Mouse (Mus musculus) limb, embryonic 11.5 days (tissue): ENCODE results near the gene Atp9a. TPM values are rescaled to one million over a fixed set of nuclear protein-coding genes. Genes with fewer than 3 reads are reported as not detected.
A peak's percentile ranks its signal among the peaks of the same experiment; 100 is the strongest.

Experiments
- ATAC-seq: fragments of 200-750 bp; cut with Nextera tagmentation; 2 replicates; pipeline ENCODE4 v1.8.0; 2017; ENCODE audit warnings: low read depth; ENCODE audit not compliant: insufficient number of reproducible peaks, low FRiP score, low TSS enrichment
- DNase-seq: peaks from one replicate; pipeline ENCODE4 v3.0.0-alpha.2; 2015; ENCODE audit warnings: low spot score
- H3K27ac ChIP-seq: fragments of 300-500 bp; sonication (generic); replicated peaks from 2 replicates; pipeline ENCODE4 v1.5.1; 2014; ENCODE audit warnings: low read depth, mild to moderate bottlenecking, low read length
- H3K27me3 ChIP-seq: fragments of 300-500 bp; sonication (generic); 2 replicates; pipeline ENCODE4 v1.6.1; 2014; ENCODE audit warnings: mild to moderate bottlenecking, low read length, mixed read lengths; ENCODE audit not compliant: control insufficient read depth, insufficient read depth
- H3K36me3 ChIP-seq: fragments of 300-500 bp; sonication (generic); 2 replicates; pipeline ENCODE4 v1.6.1; 2014; ENCODE audit warnings: mild to moderate bottlenecking, low read length, moderate library complexity, mixed read lengths; ENCODE audit not compliant: control insufficient read depth, insufficient read depth
- H3K4me1 ChIP-seq: fragments of 300-500 bp; sonication (generic); 2 replicates; pipeline ENCODE4 v1.6.1; 2014; ENCODE audit warnings: low read length, mixed read lengths; ENCODE audit not compliant: control insufficient read depth, insufficient read depth
- H3K4me2 ChIP-seq: fragments of 300-500 bp; sonication (generic); 2 replicates; pipeline ENCODE4 v1.6.1; 2014; ENCODE audit warnings: low read depth, mild to moderate bottlenecking, moderate library complexity; ENCODE audit not compliant: severe bottlenecking
- H3K4me3 ChIP-seq: fragments of 300-500 bp; sonication (generic); 2 replicates; pipeline ENCODE4 v1.5.1; 2014; ENCODE audit warnings: low read depth, low read length
- H3K9ac ChIP-seq: fragments of 300-500 bp; sonication (generic); 2 replicates; pipeline ENCODE4 v1.6.1; 2014; ENCODE audit warnings: mild to moderate bottlenecking, low read length
- H3K9me3 ChIP-seq: fragments of 300-500 bp; sonication (generic); 2 replicates; pipeline ENCODE4 v1.6.1; 2016; ENCODE audit warnings: low read length; ENCODE audit not compliant: control insufficient read depth
- WGBS: fragments of 180-500 bp; shearing (Covaris S2); extraction: QIAGEN DNeasy Blood & Tissue Kit; methylation state at CpG from one replicate; pipeline ENCODE4 v1.1.7; 2014; 5-methylcytosine and 5-hydroxymethylcytosine counted together
- polyA plus RNA-seq: library from polyadenylated mRNA; unstranded; fragments of >200 nt; fragmentation: Nextera tagmentation; extraction: Ambion mirVana; gene quantifications from 2 replicates; pipeline ENCODE4 v1.2.1, GENCODE M21; 2014

The Atp9a gene
- polyA plus RNA-seq, 1 experiment from 2014 or later: 7.0 TPM

DNA sequence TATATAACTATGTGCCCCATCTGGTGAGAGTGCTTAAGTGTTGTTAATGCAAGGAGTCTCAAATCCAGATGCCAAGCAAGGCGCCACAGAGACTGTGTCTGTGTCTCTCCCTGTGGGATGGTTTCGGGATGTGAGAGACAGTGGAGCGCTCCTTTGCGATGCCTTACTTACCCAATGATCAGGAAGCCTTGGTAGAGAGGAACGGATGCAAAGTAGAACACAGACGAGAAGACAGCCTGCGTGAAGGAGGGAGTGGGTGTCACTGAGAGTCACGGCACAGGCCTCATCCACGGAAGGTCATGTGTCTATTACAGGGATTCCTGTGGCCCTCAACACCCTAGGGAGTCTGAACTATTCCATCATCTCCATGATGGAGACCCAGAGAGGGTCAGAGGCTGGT is 101.7 kb downstream of the Atp9a start:
- no peak overlapping the region for H3K4me2 ChIP-seq
- peaks cover 29% of the 10 kb centered on the region for H3K4me1 ChIP-seq
- no peak overlapping the region for H3K9ac ChIP-seq
- H3K9me3 ChIP-seq: no peaks in the 10 kb centered on the region
- 93% methylated on average over 9 of the region's 9 CpGs for WGBS
- DNase-seq (no peak), ATAC-seq (no peak)
- H3K27ac ChIP-seq: no peak overlapping the region
- H3K36me3 ChIP-seq: no peaks in the 10 kb centered on the region
- no peaks in the 10 kb centered on the region; the same call in 1 of the 2 replicates for H3K27me3 ChIP-seq
- no peak overlapping the region for H3K4me3 ChIP-seq

DNA sequence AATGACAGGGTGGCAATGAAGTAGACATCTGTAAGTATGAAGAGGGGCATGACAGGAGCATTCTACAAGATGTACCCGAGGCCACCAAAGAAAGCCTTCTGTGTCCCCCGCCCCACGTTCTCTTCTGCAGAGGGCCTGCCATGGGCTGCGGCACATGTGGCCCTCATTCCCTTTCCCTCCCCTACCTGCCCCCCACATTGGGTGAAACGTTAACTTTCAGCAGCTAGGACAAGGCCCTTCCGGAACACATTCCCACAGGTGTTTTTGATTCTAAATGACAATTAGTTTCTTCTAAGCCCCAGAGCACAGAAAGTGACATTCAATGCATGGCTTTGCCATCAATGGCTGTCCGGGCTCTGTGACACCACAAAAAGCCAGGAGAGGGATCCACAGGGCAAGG is 107.3 kb downstream of the Atp9a start:
- DNase-seq (peak; percentile 52), ATAC-seq (no peak)
- H3K4me3 ChIP-seq: no peak overlapping the region
- H3K4me1 ChIP-seq: peaks cover 46% of the 10 kb centered on the region
- H3K9me3 ChIP-seq: no peaks in the 10 kb centered on the region
- no peaks in the 10 kb centered on the region; the same call in 1 of the 2 replicates for H3K27me3 ChIP-seq
- no peak overlapping the region for H3K4me2 ChIP-seq
- H3K9ac ChIP-seq: 0 out of 2 replicates have a peak overlapping the region, but pooled peaks have one; percentile 17
- 22% methylated on average over 7 of the region's 7 CpGs for WGBS
- H3K36me3 ChIP-seq: no peaks in the 10 kb centered on the region
- H3K27ac ChIP-seq: no peak overlapping the region

DNA sequence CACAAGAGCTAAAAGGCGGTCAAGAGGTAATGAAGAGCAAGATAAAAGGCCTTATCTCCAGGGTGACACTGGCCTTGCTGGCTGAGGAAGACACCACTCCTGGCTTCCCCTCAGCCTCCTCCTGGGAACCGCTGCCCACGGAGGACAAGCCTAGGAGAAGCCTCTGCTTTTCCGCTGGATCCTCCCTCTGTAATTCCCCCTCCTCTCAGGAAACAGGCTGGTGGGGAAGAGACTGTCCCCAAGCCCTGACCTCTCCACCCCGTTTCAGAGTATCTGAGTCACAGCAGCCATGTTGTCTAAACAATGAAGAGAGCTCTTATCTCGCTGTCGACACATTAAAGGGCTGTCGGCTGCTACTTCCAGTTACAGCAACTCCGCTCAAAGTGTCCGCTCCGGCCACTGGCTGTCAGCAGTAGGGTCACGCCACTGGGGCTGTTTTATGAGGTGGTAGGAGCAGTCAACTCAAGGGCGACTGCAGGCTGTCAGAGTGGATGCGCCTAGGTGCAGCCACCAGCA is 108.8 kb downstream of the Atp9a start:
- peak; percentile 59 for DNase-seq
- no peaks in the 10 kb centered on the region; the same call in 1 of the 2 replicates for H3K27me3 ChIP-seq

DNA sequence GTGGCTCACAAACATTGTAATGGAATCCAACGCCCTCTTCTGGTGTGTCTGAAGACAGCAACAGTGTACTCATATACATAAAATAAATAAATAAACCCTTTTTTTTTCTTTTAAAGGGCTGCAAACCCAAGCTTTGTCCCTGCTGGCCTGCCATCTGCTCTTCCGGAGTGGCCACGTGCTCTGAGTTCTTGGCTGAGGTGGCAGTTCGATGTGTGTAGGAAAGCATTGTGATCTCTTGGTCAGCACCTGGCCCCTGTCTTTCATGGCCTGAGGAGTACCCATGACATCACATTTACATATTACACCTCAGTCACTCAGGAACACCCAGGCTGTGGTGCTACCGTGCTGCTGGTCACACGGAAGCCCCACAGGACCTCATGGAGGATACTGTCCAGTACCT is 109.7 kb downstream of the Atp9a start:
- H3K9ac ChIP-seq: no peak overlapping the region
- WGBS: 68% methylated on average over 6 of the region's 6 CpGs
- H3K4me1 ChIP-seq: peaks cover 56% of the 10 kb centered on the region
- no peaks in the 10 kb centered on the region for H3K9me3 ChIP-seq
- H3K27me3 ChIP-seq: no peaks in the 10 kb centered on the region; the same call in 1 of the 2 replicates
- DNase-seq (no peak), ATAC-seq (no peak)
- H3K4me2 ChIP-seq: no peak overlapping the region
- H3K27ac ChIP-seq: no peak overlapping the region
- no peak overlapping the region for H3K4me3 ChIP-seq
- no peaks in the 10 kb centered on the region for H3K36me3 ChIP-seq

More for the DNA sequence above, 108.8 kb downstream of the Atp9a start:
- no peak for ATAC-seq
- H3K4me3 ChIP-seq: no peak overlapping the region
- peaks cover 48% of the 10 kb centered on the region for H3K4me1 ChIP-seq
- no peaks in the 10 kb centered on the region for H3K9me3 ChIP-seq
- WGBS: 12% methylated on average over 14 of the region's 14 CpGs
- H3K9ac ChIP-seq: no peak overlapping the region
- no peak overlapping the region for H3K27ac ChIP-seq
- no peak overlapping the region for H3K4me2 ChIP-seq
- H3K36me3 ChIP-seq: no peaks in the 10 kb centered on the region

DNA sequence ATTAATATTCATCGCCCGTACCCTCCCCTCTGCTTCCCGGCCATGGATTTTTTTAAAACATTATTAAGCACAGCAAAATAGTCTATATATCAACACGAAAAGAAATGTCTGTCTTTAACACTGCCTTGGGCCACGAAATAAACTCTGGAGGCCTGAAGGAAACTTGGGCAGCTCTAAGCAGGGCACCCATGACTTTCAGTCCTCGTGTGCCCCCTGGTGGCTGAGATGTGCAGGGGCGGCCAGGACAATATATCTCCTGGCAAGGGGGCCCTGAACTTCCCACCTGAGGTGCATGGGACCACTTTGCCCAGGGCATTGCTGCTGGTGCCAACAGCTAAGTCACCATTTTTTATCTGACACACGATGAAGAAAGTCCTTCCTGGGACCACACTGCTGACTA is 113.4 kb downstream of the Atp9a start:
- WGBS: 29% methylated on average over 8 of the region's 8 CpGs
- Histone ChIP-seq H3K4me1 (peaks cover 26% of the 10 kb centered on the region), H3K9ac (no peak overlapping the region), H3K36me3 (no peaks in the 10 kb centered on the region), H3K27ac (no peak overlapping the region), H3K4me3 (no peak overlapping the region), H3K4me2 (no peak overlapping the region), H3K27me3 (no peaks in the 10 kb centered on the region), H3K9me3 (peaks cover 3% of the 10 kb centered on the region; the same call in 1 of the 2 replicates)
- ATAC-seq: peak; percentile 70; the same call in 1 of the 2 replicates
- peak; percentile 93 for DNase-seq

DNA sequence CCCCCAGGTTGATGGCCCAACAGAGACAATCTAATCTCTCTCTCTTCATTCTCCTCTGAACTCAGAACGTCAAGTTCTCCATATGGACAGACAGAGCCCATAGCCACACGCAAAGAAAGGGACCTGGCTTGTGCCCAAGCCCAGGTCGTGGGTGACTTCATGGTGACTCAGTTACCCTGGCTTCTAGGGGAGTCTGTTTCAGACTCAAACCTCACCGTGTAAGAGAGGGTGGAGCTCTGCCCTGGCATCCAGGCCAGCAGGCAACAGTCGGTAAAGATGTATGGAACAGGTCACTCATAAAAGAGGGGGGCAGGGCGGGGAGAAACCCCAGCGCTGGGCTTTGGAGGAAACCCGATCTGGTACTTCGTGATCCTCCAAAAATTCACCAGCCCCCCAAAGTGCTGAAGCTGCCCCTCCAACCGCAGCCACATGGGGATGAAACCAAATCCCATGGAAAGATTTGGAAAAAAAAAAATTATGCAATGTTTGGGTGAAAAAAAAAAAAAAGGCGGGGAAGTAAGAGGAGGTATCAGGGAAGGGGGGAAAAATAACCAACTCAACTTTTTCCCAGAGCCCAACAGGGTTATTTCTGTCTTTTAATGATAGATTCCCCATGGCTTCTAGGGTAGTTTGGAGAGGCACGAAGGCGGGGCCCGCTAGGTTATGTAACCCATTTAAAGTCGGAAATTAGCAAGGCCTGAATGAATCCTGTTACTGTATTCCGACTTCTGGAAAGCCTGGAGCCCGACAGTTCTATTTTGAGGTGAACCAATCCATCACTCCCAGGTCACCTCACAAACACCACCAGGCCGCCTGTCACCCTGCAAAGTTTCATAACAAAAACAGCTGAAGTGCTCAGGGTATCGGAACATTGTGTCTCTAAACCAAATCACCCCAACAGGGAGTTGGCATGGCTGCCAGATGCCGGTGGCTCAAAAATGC is 114.1 kb downstream of the Atp9a start:
- Histone ChIP-seq H3K4me1 (peaks cover 20% of the 10 kb centered on the region), H3K9me3 (peaks cover 3% of the 10 kb centered on the region; the same call in 1 of the 2 replicates), H3K4me2 (no peak overlapping the region), H3K36me3 (no peaks in the 10 kb centered on the region), H3K9ac (no peak overlapping the region), H3K27me3 (no peaks in the 10 kb centered on the region), H3K4me3 (no peak overlapping the region), H3K27ac (no peak overlapping the region)
- WGBS: 56% methylated on average over 20 of the region's 20 CpGs
- DNase-seq: no peak
- ATAC-seq: no peak

DNA sequence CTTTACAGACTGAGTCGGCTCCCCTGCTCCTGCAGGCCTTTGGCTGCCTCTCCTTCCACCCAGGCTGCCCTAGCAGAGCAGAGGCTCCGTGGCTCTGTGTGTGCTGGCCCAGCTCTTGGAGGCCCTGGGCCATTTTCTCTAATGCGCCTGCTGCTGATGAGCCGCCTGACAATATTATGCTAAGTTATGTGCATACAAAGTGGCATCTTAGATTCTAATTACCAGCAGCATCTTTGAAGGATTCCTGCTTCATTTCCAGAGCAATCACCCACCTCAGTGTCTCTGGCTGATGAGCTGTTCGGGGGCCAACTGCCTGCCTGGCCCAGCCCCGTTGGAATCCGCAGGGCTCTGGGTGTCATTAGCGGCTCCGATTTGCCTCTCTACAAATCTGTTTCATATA is 115.8 kb downstream of the Atp9a start:
- no peak overlapping the region for H3K27ac ChIP-seq
- no peak overlapping the region for H3K4me3 ChIP-seq
- no peaks in the 10 kb centered on the region for H3K27me3 ChIP-seq
- DNase-seq (no peak), ATAC-seq (no peak)
- peaks cover 3% of the 10 kb centered on the region; the same call in 1 of the 2 replicates for H3K9me3 ChIP-seq
- 73% methylated on average over 9 of the region's 9 CpGs for WGBS
- no peak overlapping the region for H3K9ac ChIP-seq
- H3K4me1 ChIP-seq: peaks cover 15% of the 10 kb centered on the region
- no peak overlapping the region for H3K4me2 ChIP-seq
- no peaks in the 10 kb centered on the region for H3K36me3 ChIP-seq

DNA sequence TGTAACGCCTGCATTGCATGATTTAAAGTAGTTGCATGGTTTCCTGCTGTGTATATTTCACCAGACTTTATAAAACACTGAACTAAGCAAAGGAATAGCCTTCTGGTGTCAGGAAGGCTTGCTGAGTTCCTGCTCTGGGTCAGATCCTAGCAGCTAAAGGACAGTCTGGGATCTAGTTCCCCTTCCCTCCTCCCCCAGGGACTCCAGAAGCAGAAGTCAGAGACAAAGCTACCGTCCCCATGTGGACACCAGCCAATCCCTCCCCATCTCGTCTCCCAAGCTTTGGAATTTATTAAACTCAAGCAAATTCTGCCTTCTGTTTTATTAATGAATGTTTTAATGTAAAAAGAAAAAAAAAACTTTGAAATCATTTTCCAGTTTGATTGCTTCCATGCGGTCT is 117.1 kb downstream of the Atp9a start:
- WGBS: 77% methylated on average over 4 of the region's 4 CpGs
- H3K9ac ChIP-seq: no peak overlapping the region
- no peaks in the 10 kb centered on the region for H3K27me3 ChIP-seq
- peaks cover 15% of the 10 kb centered on the region for H3K4me1 ChIP-seq
- H3K36me3 ChIP-seq: no peaks in the 10 kb centered on the region
- ATAC-seq (no peak), DNase-seq (no peak)
- H3K9me3 ChIP-seq: peaks cover 3% of the 10 kb centered on the region; the same call in 1 of the 2 replicates
- no peak overlapping the region for H3K4me2 ChIP-seq
- H3K4me3 ChIP-seq: no peak overlapping the region
- H3K27ac ChIP-seq: no peak overlapping the region
